Mouse (Mus musculus) midbrain, embryonic 13.5 days (tissue): ENCODE results near the gene Sh3bgrl2. TPM values are rescaled to one million over a fixed set of nuclear protein-coding genes. Genes with fewer than 3 reads are reported as not detected.

ENCODE experiments used
- ATAC-seq: fragments of 200-750 bp; cut with Nextera tagmentation; 2 replicates; pipeline ENCODE4 v1.8.0; 2017; ENCODE audit warnings: mild to moderate bottlenecking, moderate TSS enrichment, moderate library complexity
- H3K27ac ChIP-seq: fragments of 300-500 bp; sonication (generic); 2 replicates; pipeline ENCODE4 v1.5.1; 2015; ENCODE audit warnings: inconsistent platforms, mild to moderate bottlenecking, moderate library complexity
- H3K27me3 ChIP-seq: fragments of 300-500 bp; sonication (generic); 2 replicates; pipeline ENCODE4 v1.6.1; 2015; ENCODE audit warnings: mild to moderate bottlenecking, inconsistent platforms
- H3K36me3 ChIP-seq: fragments of 300-500 bp; sonication (generic); 2 replicates; pipeline ENCODE4 v1.6.1; 2015; ENCODE audit warnings: mild to moderate bottlenecking, inconsistent platforms
- H3K4me1 ChIP-seq: fragments of 300-500 bp; sonication (generic); replicated peaks from 2 replicates; pipeline ENCODE4 v1.6.1; 2015; ENCODE audit warnings: inconsistent platforms
- H3K4me2 ChIP-seq: fragments of 300-500 bp; sonication (generic); replicated peaks from 2 replicates; pipeline ENCODE4 v1.6.1; 2015; ENCODE audit warnings: moderate library complexity, mild to moderate bottlenecking, inconsistent platforms
- H3K4me3 ChIP-seq: fragments of 300-500 bp; sonication (generic); replicated peaks from 2 replicates; pipeline ENCODE4 v1.5.1; 2015; ENCODE audit warnings: mild to moderate bottlenecking, inconsistent platforms
- H3K9ac ChIP-seq: fragments of 300-500 bp; sonication (generic); replicated peaks from 2 replicates; pipeline ENCODE4 v1.6.1; 2015; ENCODE audit warnings: mild to moderate bottlenecking, inconsistent platforms
- H3K9me3 ChIP-seq: fragments of 300-500 bp; sonication (generic); 2 replicates; pipeline ENCODE4 v1.6.1; 2016; ENCODE audit warnings: mild to moderate bottlenecking, inconsistent platforms
- WGBS: fragments of 180-500 bp; shearing (Covaris S2); methylation state at CpG from one replicate; pipeline ENCODE4 v1.1.7; 2015; 5-methylcytosine and 5-hydroxymethylcytosine counted together
- polyA plus RNA-seq: library from polyadenylated mRNA; unstranded; fragments of >200 nt; fragmentation: Nextera tagmentation; extraction: Ambion mirVana; gene quantifications from 2 replicates; pipeline ENCODE4 v1.2.1, GENCODE M21; 2015

Gene Sh3bgrl2
- polyA plus RNA-seq, 1 experiment from 2014 or later = 5.0 TPM

- no peaks in the 10 kb centered on the region for H3K9me3 ChIP-seq
- WGBS = 91% methylated on average over 5 of the region's 5 CpGs
- H3K4me2 ChIP-seq = no peak overlapping the region
- no peak for ATAC-seq
- H3K27ac ChIP-seq = no peak overlapping the region
- peaks cover 31% of the 10 kb centered on the region for H3K4me1 ChIP-seq
- H3K9ac ChIP-seq = no peak overlapping the region
- H3K4me3 ChIP-seq = no peak overlapping the region
- no peaks in the 10 kb centered on the region for H3K27me3 ChIP-seq
- no peaks in the 10 kb centered on the region for H3K36me3 ChIP-seq
These were observed 98.6 kb downstream of the Sh3bgrl2 start for GRCm38 (mm10) chr9:83646691-83647090.

- 20% methylated on average over 7 of the region's 7 CpGs for WGBS
- Histone ChIP-seq H3K4me3 (no peak overlapping the region), H3K9ac (no peak overlapping the region), H3K36me3 (no peaks in the 10 kb centered on the region), H3K27me3 (no peaks in the 10 kb centered on the region), H3K27ac (peak overlapping the region; percentile 70), H3K4me2 (no peak overlapping the region), H3K4me1 (peaks cover 29% of the 10 kb centered on the region), H3K9me3 (no peaks in the 10 kb centered on the region)
- ATAC-seq = peak; percentile 55
These were observed 100.0 kb downstream of the Sh3bgrl2 start for GRCm38 (mm10) chr9:83647919-83648705.

DNA sequence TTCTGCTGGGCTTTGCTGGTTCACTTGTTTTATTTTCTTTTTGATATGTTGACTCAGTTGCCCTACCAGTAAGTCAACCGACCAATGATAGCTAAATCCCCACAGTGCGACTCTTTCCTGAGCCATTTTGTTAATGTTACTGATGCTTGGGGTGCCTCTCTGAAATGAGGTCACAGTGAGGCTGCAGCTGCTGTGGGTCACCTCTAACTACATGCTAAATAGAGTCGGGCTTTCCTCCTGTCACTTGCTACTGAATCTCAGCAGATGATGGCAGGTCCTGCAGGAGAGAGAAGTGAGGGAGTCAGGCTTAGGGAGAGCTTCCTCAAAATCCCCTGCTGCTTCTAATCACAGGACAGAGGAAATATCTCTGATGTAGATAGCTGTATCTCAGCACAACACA lies 100.6 kb downstream of the Sh3bgrl2 start:
- Histone ChIP-seq H3K9ac (no peak overlapping the region), H3K4me2 (no peak overlapping the region), H3K9me3 (no peaks in the 10 kb centered on the region), H3K27ac (peak overlapping the region; percentile 70), H3K27me3 (no peaks in the 10 kb centered on the region), H3K36me3 (no peaks in the 10 kb centered on the region), H3K4me1 (peaks cover 24% of the 10 kb centered on the region), H3K4me3 (no peak overlapping the region)
- ATAC-seq = peak; percentile 63
- 10% methylated on average over 3 of the region's 3 CpGs for WGBS

DNA sequence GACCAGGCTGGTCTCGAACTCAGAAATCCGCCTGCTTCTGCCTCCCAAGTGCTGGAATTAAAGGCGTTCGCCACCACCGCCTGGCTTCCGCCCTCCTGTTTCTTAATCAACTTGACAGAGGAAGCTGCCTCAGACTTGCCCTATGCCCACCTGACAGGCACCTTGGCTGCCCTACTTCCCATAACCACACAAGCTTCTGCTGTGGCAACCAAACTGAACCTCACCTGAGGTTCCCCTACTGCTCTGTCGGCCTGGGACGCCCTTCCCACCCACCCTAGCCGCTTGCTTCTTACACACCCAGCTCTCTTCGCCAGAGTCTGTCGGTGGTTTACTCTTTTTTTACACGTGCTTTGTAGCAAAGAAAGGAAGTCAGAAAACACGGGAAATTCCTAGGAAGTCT lies 103.9 kb downstream of the Sh3bgrl2 start:
- H3K9me3 ChIP-seq = no peaks in the 10 kb centered on the region
- no peaks in the 10 kb centered on the region for H3K36me3 ChIP-seq
- no peaks in the 10 kb centered on the region for H3K27me3 ChIP-seq
- no peak overlapping the region for H3K4me2 ChIP-seq
- H3K4me3 ChIP-seq = no peak overlapping the region
- no peak overlapping the region for H3K27ac ChIP-seq
- WGBS = 89% methylated on average over 13 of the region's 13 CpGs
- peaks cover 19% of the 10 kb centered on the region for H3K4me1 ChIP-seq
- no peak overlapping the region for H3K9ac ChIP-seq
- ATAC-seq = no peak

DNA sequence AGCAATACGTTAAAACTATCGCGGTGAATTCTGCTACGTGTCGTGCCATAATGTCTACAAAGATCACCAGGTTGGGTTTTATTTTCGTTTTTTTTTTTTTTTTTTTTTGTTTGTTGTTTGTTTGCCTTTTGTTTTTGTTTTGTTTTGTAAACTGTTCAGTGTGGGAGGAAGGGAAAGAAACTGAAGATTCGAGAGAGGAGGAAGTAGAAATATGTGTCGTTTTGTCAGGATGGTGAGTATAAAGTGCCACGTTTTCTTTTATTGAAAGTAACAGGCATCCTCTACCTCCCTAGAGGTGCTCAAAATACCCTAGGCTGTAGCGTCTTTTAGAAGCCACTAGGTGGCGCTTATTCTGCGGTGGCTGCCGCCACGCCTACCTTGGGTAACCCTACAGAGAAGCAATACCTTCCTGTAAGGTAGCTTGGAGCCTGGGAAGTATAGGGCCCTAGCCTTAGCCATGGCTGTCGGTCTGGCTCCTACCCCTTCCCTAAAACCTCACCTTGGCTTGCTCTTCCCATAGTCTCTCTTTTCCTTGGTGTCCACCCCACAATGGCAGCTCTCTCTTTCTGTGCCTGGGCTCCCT lies 104.6 kb downstream of the Sh3bgrl2 start:
- 0 out of 2 replicates have a peak, but pooled peaks have one; percentile 28 for ATAC-seq
- H3K9ac ChIP-seq = no peak overlapping the region
- no peak overlapping the region for H3K27ac ChIP-seq
- no peaks in the 10 kb centered on the region for H3K36me3 ChIP-seq
- no peaks in the 10 kb centered on the region for H3K27me3 ChIP-seq
- H3K4me1 ChIP-seq = peaks cover 16% of the 10 kb centered on the region
- H3K4me3 ChIP-seq = no peak overlapping the region
- no peak overlapping the region for H3K4me2 ChIP-seq
- H3K9me3 ChIP-seq = no peaks in the 10 kb centered on the region
- 32% methylated on average over 15 of the region's 15 CpGs for WGBS

- Histone ChIP-seq H3K27me3 (no peaks in the 10 kb centered on the region), H3K4me2 (no peak overlapping the region), H3K36me3 (no peaks in the 10 kb centered on the region), H3K9me3 (no peaks in the 10 kb centered on the region), H3K4me3 (no peak overlapping the region), H3K9ac (no peak overlapping the region), H3K27ac (no peak overlapping the region), H3K4me1 (0 out of 2 replicates have a peak, but pooled peaks cover 4% of the 10 kb centered on the region)
- ATAC-seq = no peak
- WGBS = 81% methylated on average over 5 of the region's 5 CpGs
These were observed 106.5 kb downstream of the Sh3bgrl2 start for GRCm38 (mm10) chr9:83654601-83655000.

- no peak overlapping the region for H3K4me3 ChIP-seq
- ATAC-seq = no peak
- H3K9me3 ChIP-seq = 0 out of 2 replicates have a peak, but pooled peaks cover 4% of the 10 kb centered on the region
- peak overlapping the region; percentile 39; the same call in 1 of the 2 replicates for H3K27ac ChIP-seq
- H3K36me3 ChIP-seq = no peaks in the 10 kb centered on the region
- no peaks in the 10 kb centered on the region for H3K27me3 ChIP-seq
- no peak overlapping the region for H3K9ac ChIP-seq
- 42% methylated on average over 8 of the region's 8 CpGs for WGBS
- H3K4me1 ChIP-seq = 0 out of 2 replicates have a peak, but pooled peaks cover 4% of the 10 kb centered on the region
- H3K4me2 ChIP-seq = peak overlapping the region; percentile 20
These were observed 109.0 kb downstream of the Sh3bgrl2 start for GRCm38 (mm10) chr9:83656960-83657651.

GRCm38 (mm10) chr9:83657652-83658002 lies 109.5 kb downstream of the Sh3bgrl2 start:
- Histone ChIP-seq H3K4me1 (0 out of 2 replicates have a peak, but pooled peaks cover 4% of the 10 kb centered on the region), H3K9ac (no peak overlapping the region), H3K9me3 (0 out of 2 replicates have a peak, but pooled peaks cover 4% of the 10 kb centered on the region), H3K27ac (0 out of 2 replicates have a peak overlapping the region, but pooled peaks have one; percentile 39), H3K4me2 (peak overlapping the region; percentile 20; the same call in 1 of the 2 replicates), H3K27me3 (no peaks in the 10 kb centered on the region), H3K4me3 (no peak overlapping the region), H3K36me3 (no peaks in the 10 kb centered on the region)
- no peak for ATAC-seq
- WGBS = 53% methylated on average over 6 of the region's 6 CpGs

GRCm38 (mm10) chr9:83659081-83659480 lies 111.0 kb downstream of the Sh3bgrl2 start:
- H3K9me3 ChIP-seq = 0 out of 2 replicates have a peak, but pooled peaks cover 4% of the 10 kb centered on the region
- H3K27me3 ChIP-seq = no peaks in the 10 kb centered on the region
- 92% methylated on average over 2 of the region's 2 CpGs for WGBS
- peaks cover 9% of the 10 kb centered on the region; the same call in 1 of the 2 replicates for H3K4me1 ChIP-seq
- no peak overlapping the region for H3K9ac ChIP-seq
- no peak overlapping the region for H3K27ac ChIP-seq
- H3K4me3 ChIP-seq = no peak overlapping the region
- H3K36me3 ChIP-seq = no peaks in the 10 kb centered on the region
- ATAC-seq = no peak
- no peak overlapping the region for H3K4me2 ChIP-seq

- H3K4me1 ChIP-seq = peaks cover 16% of the 10 kb centered on the region
- no peak overlapping the region for H3K27ac ChIP-seq
- no peak overlapping the region for H3K9ac ChIP-seq
- ATAC-seq = no peak
- no peaks in the 10 kb centered on the region for H3K36me3 ChIP-seq
- 89% methylated on average over 5 of the region's 5 CpGs for WGBS
- H3K4me2 ChIP-seq = no peak overlapping the region
- H3K4me3 ChIP-seq = no peak overlapping the region
- no peaks in the 10 kb centered on the region for H3K27me3 ChIP-seq
- H3K9me3 ChIP-seq = 0 out of 2 replicates have a peak, but pooled peaks cover 4% of the 10 kb centered on the region
These were observed 113.7 kb downstream of the Sh3bgrl2 start for GRCm38 (mm10) chr9:83661811-83662210.

DNA sequence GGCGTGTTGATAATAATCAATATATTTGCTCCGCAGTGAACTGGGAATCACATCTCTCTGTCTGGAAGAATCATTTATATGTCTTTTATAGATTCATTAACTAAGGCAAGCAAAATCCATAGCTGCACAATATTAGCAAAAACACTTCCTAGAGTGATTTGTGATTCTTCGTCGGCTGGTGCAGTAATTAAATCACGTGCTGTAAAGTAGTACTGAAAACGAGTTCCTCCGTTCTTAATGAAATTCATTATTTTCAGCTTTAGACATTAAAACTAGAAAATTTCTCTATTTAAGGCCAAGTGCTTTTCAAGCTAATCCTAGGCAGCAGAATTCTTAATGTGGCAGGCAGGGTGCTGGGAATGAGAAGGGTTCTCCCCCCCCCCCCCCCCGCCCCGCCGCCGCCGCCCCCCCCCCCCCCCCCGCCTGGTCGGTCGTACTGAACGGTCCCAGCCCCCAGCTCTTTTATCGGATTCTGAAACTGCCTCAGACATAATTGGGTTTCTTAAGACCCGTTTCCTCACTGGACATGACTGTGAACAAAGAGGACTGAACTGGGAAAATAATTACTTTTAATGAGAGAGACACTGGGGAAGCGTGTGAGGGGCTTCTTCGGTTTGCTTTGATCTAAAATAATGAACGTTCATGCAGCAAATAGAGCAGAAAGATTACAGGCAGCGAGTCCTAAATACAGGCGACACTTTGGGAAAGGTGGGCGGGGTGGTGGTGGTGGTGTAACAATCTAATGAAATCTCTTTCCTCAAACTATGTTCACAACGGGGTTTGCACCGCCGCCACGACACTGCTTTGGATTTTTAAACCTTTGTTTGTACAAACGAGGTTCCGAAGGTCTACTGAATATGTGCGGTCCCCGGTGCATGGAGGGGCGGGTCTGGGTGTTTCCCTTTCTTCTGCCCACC lies 116.1 kb downstream of the Sh3bgrl2 start:
- 6% methylated on average over 24 of the region's 33 CpGs for WGBS
- no peaks in the 10 kb centered on the region for H3K27me3 ChIP-seq
- ATAC-seq = peak; percentile 86
- H3K4me3 ChIP-seq = peak overlapping the region; percentile 38
- H3K9ac ChIP-seq = peak overlapping the region; percentile 59
- peaks cover 13% of the 10 kb centered on the region for H3K4me1 ChIP-seq
- H3K36me3 ChIP-seq = no peaks in the 10 kb centered on the region
- peak overlapping the region; percentile 56 for H3K4me2 ChIP-seq
- H3K9me3 ChIP-seq = 0 out of 2 replicates have a peak, but pooled peaks cover 4% of the 10 kb centered on the region
- peak overlapping the region; percentile 84 for H3K27ac ChIP-seq
